Mouse (Mus musculus) c-Kit-positive CD71-positive TER-119-negative erythroid progenitor cells, embryonic 14.5 days (primary cell): ENCODE measurements around the gene Gm12394.
"Not testable (repeated sequence)": the region's sequence is repeated elsewhere in the genome, so short reads cannot be mapped to it uniquely, and the experiment has no call there.

ENCODE experiments used
- DNase-seq: peaks from one replicate; pipeline ENCODE4 v3.0.0-alpha.2; 2013; ENCODE audit warnings: low read depth

Gene Gm12394

DNA sequence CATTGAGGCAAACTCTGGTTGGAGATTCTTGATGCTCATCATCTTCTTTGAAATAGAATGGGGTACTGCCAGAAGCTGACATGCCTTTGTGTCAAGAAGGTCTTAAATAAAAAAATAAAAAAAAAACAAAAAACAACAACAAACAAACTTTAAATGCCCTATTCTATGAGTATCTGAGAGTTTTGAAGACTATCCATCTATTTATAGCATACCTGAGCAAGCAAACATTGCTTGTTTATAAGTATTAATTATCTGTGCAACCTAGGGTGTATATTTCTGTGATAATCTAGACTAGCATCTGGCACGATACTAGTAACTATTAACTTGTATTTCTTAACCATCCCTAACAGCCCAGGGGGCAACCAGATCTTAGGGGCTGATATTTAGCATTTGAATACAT lies at the start of gene Gm12394:
Gene Gm12394, minus strand, starts transcription at position 101 of the 400 bp plus-strand sequence.
- not testable (repeated sequence) for DNase-seq

DNA sequence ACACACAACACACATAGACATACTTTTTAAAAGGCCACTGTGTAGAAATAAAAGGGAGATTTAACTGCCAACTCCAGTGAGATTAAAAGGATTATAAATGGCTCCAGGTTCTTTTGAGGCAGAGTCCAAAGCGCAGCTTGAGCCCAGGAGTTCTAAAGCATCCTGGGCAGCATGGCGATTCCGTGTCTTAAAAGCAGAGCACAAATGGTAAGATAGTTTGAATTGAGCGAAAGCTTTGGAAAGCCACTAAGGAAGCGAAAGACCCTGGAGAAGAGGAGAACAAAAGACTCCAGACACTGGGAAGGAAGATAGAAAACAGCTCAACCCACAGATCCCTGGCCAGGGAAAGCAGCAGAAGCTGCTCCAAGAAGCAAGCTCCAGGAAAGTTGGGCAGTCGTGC lies 48.4 kb upstream of the Gm12394 start:
- no peak for DNase-seq

DNA sequence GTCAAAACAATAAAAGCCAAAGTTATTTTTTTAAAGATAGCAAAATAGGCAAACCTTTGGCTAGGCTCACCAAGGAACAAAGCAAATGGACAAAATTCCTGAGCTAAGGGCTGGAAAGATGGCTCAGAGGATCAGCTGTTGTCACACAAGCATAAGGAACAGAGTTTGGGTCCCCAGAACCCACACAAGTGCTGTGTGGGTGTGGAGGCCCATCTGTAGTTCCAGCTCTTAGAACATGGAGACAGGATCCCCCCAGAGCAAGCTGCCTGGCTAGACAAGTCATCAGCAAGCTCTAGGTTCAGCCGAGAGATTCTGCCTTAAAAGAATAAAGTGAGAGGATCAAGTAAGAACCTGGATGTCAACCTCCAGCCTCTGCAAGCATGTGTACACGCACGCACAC lies 48.0 kb upstream of the Gm12394 start:
- DNase-seq: no peak

DNA sequence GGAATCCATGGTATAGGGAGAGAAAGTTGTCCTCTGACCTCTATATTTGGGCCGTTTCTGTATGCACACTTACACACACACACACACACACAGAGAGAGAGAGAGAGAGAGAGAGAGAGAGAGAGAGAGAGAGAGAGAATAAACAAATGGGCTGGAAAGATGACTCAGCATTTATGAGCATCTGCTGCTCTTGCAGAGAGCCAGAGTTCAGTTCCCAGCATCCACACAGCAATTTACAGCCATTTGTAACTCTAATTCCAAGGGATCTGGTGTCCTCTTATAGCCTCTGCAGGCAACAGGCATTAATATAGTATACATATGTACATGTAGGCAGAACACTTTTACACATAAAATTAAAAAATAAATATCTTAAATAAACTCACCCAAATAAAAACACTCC lies 47.4 kb upstream of the Gm12394 start:
- DNase-seq: no peak

DNA sequence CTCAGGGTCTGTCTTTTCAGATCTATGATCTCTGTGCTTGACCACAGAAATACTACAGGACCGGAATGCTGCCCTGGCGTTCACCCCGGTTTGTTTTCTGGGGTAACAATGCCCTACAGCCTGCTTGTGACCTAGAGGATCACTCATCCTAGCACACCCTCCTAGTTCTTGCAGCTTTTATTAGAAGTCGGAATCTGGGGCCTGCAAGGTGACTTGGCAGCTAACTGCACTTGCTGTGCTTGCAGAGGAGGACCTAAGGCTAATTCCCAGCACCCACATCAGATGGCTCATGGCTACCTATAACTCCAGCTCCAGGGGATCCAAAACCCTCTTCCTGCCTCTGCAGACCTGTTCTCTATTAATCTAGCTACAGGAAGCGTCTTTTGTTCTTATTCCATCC lies 46.2 kb upstream of the Gm12394 start:
- DNase-seq: no peak

DNA sequence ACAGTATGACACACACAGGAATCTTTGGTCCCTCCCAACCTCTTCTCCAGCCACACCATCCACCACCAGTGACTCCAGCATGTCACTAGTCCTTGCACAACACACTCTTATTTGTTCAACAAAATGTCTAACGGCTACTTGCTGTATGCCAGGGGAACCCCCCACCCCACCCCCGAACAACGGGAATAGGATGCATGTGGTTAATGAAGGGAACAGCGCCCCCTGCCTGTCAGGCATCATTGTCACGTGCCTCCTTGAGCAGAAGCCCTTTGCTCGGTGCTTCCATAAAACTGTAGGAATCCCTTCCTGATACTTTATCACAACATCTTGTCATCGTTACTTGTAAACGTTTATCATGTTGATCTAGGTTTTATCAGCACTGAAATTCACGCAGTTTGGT lies 45.6 kb upstream of the Gm12394 start:
- peak; percentile 16 for DNase-seq

DNA sequence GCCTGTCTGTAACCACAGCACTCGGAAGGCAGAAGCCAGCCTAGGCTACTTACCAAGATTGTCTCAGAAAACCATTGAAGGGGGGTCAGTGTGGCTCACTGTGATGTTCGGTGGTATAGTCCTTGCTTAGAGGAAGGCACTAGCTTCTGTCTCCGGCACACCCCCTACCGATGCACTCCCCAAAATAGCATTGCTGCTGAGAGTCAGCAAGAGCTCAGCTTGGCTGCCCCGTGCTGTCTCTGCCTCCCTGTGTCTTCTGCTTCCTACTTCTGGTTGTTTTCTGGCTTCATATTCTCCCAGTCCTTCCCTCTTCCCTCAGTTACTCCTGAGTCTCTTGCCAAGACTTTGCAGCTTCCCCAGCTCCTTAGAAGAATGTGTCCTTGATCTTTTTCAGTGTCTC lies 44.3 kb upstream of the Gm12394 start:
- DNase-seq: no peak

DNA sequence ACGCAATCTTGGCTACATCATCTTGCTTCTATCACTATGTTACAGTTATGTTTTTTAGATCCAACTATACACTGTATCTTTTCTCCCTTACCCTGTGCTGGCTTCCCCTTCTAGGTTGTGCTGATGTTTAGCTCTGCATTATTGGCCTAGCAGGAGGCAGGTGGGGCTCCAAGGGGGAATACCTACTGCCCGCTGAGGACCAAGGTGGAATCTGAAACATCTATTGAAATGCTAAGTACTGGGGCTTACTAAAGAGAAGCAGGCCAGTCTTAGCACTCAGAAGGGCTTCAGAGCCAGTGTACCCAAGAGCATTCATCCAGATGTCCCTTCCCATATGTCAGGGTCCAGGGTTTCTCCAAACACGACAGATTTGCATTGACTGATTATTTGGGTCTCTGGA lies 42.3 kb upstream of the Gm12394 start:
- no peak for DNase-seq

DNA sequence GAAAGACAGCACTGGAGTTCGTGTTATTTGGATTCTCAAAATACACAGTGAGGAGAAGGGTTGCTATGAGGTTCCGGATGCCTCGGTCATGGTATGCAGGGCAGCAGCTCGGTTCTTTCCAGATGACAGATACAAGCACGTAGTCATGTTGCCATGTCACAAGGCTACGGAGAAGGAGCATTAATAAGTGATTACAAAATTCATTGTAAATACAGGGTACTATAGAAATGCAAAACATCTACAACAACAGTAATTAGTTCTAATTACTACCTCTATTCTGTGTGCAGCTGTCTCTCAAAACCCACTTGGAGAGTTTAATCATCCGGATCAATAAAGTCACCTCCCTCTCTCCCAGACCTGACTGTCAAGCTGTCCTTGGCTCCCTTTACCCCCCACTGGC lies 38.5 kb upstream of the Gm12394 start:
- DNase-seq: no peak

DNA sequence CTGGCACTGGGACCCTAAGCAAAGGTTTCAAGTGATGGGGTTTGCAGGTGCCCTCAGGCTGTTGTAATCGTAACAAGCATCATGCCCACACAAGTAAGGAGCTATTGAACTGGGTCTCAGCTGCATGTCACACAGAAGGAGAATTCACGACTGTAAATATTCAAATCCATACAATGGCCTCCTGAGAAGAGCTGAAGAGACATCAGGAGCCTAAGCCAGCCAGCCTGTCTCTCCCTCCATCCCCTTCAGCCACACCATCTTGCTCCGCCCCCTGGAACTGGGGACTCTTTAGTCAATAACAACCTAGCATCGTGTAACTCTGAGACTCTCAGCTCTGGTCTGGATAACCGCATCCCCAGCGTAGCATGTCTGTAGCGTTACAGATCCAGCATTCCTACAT lies 34.6 kb upstream of the Gm12394 start:
- no peak for DNase-seq

DNA sequence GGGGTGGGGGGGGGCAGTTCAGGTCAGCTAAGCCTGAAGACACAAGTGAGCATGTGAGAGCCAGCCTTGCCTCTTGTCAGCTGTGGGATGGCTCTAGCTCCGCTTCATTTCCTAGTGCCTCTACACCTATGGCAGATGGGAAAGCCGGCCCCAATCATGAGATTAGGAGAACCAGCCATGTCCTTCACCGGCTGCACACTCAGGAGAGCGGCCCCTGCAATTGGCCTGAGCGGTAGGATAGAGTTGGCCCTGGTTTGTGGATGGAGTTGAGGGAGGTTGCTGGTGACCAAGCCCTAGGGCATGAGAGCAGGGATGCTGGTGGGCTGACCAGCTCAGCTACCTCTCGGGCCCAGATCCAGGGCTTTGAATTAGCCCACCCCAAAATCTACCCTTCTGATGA lies 32.2 kb upstream of the Gm12394 start:
- no peak for DNase-seq

DNA sequence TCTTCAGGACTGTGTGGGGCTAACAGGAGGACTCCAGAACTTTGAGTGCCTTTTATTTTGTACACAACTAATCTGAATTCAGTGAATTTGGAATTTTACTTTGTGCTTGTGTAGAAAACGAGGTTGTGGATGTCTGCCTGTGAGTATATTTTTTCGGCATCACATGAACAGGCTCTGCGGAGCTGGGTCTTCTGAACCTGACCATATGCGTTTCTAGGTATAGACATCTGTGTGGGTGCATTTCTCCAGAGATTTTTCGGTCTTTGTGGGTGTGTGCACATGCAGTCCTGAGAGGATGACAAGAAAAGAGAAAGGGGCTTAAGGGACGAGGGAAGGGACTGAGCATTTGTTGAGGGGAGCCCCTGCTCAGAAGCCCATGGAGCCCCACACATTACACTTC lies 30.4 kb upstream of the Gm12394 start:
- no peak for DNase-seq

DNA sequence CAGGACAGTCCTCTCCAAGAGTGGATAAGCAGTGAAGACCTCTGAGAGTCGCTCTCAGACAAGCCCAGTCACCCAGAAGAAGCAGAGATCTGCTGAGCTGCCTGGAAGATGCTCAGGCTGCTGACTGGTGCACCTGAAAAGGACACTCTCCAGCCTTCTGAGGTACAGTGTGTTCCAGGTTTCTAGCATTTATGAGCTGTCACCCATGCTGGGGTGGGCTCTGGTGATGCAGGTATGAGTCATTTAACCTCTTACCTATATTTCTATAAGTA lies 24.0 kb upstream of the Gm12394 start:
- no peak for DNase-seq

DNA sequence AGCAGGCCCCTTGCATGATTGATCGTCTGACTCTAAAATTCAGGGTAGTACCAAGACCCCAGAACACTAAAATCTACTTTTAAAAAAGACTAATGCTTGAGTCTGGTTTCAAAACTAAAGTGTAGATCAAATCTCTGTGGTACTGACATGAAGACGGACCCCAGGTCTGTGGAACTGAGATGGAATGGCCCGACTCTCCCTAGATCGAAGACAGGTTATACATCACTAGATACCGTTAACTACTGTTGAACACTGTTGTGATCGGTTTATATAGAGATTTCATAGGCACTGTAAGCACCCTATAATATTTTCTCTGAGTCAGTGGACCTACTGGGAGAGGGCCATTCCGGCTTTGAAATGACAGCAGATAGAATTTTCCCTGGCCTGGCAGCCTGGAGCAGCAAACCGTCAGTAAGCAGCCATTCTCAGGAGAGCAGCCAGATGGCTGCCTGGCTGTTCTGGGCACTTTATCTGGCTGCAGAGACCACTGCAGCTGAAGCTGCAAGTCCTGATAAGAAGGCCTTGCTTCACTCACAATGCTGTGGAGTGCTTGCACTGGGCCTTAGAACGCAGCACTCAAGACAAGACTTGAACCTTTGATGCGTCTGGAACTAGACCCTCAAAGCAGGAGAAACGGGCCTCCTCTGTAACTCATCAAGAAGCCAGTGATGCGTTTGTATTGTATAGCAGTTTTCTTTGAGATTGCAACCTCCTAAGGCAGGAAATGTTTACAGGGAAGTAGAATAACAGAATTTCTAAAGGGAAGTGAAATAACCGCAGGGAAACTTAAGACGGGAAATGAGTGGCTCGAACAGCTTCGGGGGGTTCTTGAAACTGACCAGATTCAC lies 23.5 kb upstream of the Gm12394 start:
- DNase-seq: peak; percentile 53

DNA sequence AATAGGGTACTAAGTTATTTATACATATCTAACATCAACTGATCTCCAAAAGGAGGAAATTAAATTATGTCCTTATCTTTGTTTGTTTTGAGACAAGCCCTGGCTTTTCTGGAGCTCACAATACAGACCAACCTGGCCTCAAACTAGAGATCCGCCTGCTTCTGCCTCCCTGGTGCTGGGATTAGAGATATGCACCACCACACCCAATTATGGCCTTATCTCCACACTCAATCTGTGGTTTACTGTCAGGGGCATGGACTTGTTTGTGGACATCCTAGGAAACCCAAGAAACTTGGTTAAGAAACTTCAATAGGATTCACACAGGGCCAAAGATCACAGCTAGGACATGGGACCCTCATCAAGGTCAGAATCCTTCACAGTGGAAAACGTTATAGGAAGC lies 21.1 kb upstream of the Gm12394 start:
- no peak for DNase-seq

DNA sequence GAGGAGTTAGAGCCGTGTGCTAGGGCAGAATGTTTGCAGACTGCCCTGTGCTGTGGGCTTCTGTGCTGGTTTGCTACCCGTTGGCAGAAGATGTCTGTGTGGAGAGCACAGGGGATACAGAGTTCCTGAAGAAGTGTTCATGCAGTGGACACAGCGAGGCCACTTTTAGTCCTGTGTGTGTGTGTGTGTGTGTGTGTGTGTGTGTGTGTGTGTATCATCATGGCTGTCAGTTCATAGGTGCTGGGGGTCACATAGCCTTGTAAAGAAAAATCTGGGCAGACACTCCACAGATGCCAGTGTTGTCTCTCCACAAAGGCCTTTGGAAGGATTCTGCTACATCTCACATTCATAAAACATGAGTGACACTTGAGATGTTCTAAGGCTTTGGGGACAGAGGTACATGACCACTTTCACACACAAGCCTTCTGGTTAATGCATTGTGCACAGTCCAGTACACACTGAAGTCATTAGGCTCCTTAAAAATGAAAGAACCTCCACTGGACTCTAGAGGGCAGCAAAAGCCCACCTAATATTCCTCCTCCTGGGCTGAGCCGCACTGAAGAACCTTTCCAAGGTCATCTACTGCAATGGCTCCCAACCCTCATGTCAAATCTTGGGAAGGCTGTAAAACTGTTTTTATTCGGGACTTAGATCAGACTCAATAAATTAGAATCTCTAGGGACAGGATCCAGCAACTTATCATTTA lies 20.2 kb upstream of the Gm12394 start:
- DNase-seq: peak; percentile 36

DNA sequence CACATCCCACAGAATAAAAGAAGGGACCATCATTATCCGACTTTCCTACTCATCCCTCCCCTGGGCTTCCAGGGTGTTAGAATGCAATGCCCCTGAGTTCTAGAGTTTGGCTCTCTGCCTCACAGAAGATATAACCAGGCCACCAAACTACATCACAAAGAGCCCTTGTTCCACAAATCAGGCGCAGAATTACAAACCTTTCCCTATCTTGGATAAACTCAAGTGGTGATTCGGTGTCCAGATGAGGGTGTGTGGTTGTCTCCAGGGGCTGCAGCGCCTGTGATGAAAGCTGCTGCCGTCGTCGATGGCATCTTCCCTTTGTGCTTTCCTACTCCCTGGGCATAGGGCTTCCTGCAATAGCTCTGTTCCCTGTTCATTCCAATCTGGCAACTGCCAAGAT lies 17.6 kb upstream of the Gm12394 start, which contains the start of gene Fam205c:
Gene Fam205c, minus strand, starts transcription at position 101 of the 400 bp plus-strand sequence.
- DNase-seq: no peak

DNA sequence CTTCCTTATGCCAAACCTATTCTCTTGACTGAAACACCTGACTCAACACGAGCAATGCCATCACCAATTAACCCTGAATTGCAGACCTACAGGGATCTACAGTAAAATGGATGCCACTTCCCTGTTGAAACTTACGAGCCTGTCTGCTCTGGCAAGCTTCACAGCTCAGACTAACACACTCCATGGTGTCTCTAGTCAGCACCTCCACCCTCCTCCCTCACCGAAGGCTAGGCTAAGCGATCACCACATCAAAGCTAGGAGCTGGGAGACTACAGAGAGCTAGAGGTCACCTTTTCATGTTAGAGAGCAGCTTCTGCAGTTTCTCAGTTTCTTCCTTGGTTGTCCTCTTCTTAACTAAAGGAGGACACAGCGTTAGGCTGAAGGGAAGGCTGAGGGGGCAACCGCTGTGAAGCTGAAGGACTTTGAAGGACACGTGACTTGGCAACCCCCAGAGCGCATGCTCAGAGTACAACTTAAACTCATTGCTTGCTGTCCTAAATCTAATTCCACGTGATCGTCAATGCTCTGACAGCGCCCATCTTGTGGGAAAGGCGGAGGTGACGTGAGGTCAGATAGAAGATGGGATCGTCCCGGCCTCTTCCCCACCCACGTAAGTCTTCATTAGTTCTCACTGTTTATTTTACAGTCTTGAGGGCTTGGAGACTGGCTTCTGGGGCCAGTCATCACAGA lies 16.3 kb upstream of the Gm12394 start:
- DNase-seq: no peak

DNA sequence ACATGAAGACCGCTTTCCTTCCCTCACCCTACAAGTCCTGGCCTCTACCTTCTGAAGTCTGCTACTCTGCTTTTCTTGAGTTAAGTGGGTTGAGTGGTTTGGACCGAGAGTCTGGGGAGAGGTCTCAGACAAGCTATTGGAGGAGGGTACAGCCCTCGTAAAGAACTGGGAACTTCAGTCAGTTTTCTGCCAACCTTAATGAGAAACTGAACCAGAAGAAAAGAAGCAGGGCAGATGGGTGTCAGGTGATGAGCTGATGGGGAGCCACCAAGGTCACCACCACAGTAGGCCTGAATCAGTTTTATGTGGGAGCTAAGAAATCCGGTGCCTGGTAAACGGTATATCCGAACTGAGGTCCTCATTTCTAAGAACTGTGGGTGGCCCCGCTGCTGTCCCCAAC lies 15.6 kb upstream of the Gm12394 start:
- no peak for DNase-seq

DNA sequence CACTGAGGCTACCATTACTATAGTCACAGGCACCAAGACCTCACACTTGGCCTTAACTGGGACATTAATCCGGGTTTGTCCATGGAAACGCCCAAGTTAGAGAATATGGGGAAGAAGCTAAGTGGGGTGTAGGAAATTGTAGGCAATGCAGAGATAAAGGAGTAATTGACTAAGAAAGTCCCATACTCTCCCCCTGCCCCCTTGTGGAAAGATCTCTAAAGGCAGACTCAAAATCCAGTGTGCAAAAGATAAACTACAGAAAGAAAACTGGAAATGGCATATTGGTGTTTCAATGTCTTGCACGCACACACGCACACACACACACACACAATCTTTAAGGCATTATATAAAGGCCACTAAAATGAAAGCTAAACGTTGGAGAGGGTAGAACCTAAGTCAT lies 14.2 kb upstream of the Gm12394 start:
- no peak for DNase-seq

DNA sequence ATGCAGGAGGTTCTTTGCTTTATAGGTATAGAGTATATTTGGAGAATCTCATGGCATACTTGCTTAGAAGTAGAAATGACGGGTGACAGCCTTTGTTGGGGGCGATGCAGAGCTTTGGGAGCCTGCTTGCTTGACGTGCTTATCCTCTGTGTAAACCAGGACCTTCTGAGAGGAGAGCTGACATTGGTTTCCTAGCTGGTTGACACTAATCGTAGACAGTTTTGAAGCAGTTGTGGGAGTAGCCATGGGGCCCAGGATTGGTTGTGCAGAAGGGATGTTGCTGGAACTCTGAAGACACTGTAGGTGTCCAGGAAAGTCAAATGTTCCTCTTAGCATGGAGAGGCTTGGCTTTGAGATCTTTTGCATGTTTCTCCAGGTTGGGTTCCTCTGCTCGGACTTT lies 11.6 kb upstream of the Gm12394 start:
- no peak for DNase-seq

DNA sequence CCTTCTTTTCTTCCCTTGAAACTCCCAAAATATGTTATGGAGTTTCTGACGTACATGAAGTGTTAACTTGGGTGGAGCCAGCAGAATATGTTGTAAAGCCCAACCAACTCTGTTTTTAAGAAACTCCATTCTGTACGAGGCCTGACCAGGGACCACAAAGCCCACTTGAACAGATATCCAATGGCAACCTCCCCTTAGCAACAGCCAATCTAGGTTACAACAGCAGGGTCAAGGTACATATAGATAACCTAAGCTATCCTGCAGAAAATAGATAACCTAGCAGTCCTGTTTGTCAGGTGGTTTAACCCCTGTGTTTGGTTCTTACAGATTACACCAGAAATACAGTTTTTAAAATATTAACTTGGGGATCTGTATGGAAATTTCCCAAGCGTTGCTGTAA lies 10.8 kb upstream of the Gm12394 start:
- DNase-seq: no peak

DNA sequence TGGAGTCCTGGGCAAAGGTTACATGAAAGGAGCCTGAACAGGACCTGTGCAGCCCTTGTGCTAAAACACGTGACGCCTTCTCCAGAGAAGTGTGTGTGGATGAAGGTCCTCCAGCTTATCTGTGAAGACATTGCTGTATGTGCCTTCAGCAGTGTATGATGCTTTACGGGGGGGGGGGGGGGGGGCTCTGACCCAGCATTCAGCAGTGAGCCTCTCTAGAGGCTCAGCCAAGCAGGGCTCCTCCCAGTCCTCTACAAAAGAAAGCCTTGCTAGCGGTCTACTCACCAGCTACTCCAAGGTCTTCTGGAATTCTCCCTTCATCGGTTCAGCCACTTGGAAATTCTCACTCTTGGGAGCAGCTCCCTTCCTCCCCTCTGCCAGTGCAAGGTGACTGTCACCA lies 6.9 kb upstream of the Gm12394 start:
- not testable (repeated sequence) for DNase-seq
